Mouse (Mus musculus): ENCODE data around the gene Swap70. TPM values are rescaled to one million over a fixed set of nuclear protein-coding genes. Genes with fewer than 3 reads are reported as not detected.
A peak's percentile ranks its signal among the peaks of the same experiment; 100 is the strongest.

Swap70 gene
- total RNA-seq, 1 experiment from 2014 or later = 96.9 TPM

- ATAC-seq (replicated peaks in 1 of 2; ENCODE audit: insufficient read depth in 1 of 2, low FRiP score in 2 of 2, low TSS enrichment in 1 of 2, low read depth in 1 of 2, poor library complexity in 2 of 2, severe bottlenecking in 2 of 2) = 0 out of 4 replicates have a peak, but pooled peaks have one; percentile 33 to 42
Measured at GRCm38 (mm10) chr7:110318971-110319519, 97.5 kb downstream of the Swap70 start.

GRCm38 (mm10) chr7:110321106-110321505 is 99.6 kb downstream of the Swap70 start:
- ATAC-seq (replicated peaks in 1 of 2; ENCODE audit: insufficient read depth in 1 of 2, low FRiP score in 2 of 2, low TSS enrichment in 1 of 2, low read depth in 1 of 2, poor library complexity in 2 of 2, severe bottlenecking in 2 of 2) = no peak

DNA sequence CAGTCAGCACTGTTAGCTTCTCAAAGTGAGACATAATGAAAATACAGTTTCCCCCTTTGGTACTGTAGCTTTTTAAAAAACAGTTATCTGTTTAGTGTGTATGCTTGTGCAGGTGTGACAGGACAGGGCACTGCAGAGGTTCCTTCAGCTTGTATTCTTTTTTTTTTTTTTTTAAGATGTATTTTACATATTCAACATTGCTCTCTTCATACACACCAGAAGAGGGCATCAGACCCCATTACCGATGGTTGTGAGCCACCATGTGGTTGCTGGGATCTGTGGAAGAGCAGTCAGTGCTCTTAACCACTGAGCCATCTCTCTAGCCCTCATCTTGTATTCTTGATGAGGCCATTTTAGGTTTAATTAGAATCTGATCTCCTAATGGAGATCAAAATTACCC is 103.3 kb downstream of the Swap70 start:
- no peak for ATAC-seq (replicated peaks in 1 of 2; ENCODE audit: insufficient read depth in 1 of 2, low FRiP score in 2 of 2, low TSS enrichment in 1 of 2, low read depth in 1 of 2, poor library complexity in 2 of 2, severe bottlenecking in 2 of 2)

DNA sequence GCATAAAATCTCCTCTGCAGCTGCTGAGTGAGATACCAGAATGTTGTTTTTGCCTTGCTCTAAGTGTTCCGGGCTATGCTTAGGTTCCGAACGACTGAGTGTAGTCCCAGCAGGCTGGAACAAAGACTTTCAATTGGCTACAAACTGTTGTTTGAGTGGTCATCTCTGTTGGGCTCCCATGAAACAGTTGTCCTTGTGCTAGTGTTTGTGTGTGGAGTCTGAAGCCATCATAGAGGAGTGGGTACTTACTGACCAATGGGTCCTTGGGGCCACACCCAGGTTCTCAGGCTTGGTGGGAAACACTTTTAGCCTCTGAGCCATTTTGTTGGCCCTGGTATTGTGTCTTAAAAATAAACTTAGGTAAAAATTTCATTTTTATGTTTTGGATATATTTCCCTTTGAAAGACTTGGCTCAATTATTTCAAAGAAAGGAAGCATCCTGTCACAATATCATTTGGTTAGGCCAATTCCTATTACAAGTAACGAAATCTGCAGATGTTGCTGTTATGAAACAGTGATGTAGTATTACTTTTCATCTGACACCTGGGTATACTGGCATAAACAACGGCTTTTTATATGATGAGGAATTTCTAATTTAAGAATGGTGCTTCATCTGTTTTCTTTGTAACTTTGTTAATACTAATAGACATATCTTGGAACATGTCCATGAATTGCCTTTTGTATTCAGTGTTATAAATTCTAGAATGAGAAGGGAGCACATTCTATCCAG is 104.0 kb downstream of the Swap70 start:
- no peak for ATAC-seq (replicated peaks in 1 of 2; ENCODE audit: insufficient read depth in 1 of 2, low FRiP score in 2 of 2, low TSS enrichment in 1 of 2, low read depth in 1 of 2, poor library complexity in 2 of 2, severe bottlenecking in 2 of 2)

Other genes starting within 250 kb of the Swap70 start
- 37.3 and 39.4 TPM in 2 replicates for gene Tmem41b, start 234.8 kb upstream of the Swap70 start, total RNA-seq (2017)
- gene Ipo7, start 203.4 kb upstream of the Swap70 start, total RNA-seq (2017) = 205 and 310 TPM in 2 replicates
- gene Zfp143, start 160.5 kb upstream of the Swap70 start, total RNA-seq (2017) = 31.5 and 44.9 TPM in 2 replicates
- gene Wee1, start 99.7 kb upstream of the Swap70 start, total RNA-seq (2017) = 47.8 and 53.8 TPM in 2 replicates

Data from hematopoietic stem cell, adult 5-6 weeks (primary cell).